Mouse (Mus musculus) embryonic facial prominence, embryonic 15.5 days (tissue): ENCODE data around the gene Fstl1. TPM values are rescaled to one million over a fixed set of nuclear protein-coding genes. Genes with fewer than 3 reads are reported as not detected.
A peak's percentile ranks its signal among the peaks of the same experiment; 100 is the strongest.

Source experiments
- ATAC-seq: fragments of 200-750 bp; cut with Nextera tagmentation; 2 replicates; pipeline ENCODE4 v1.8.0; 2017; ENCODE audit warnings: low read depth, moderate TSS enrichment; ENCODE audit not compliant: insufficient number of reproducible peaks, low FRiP score, low TSS enrichment
- H3K27ac ChIP-seq: fragments of 300-500 bp; sonication (generic); replicated peaks from 2 replicates; pipeline ENCODE4 v1.5.1; 2015; ENCODE audit warnings: mild to moderate bottlenecking, inconsistent platforms
- H3K27me3 ChIP-seq: fragments of 300-500 bp; sonication (generic); 2 replicates; pipeline ENCODE4 v1.6.1; 2015; ENCODE audit warnings: inconsistent platforms
- H3K36me3 ChIP-seq: fragments of 300-500 bp; sonication (generic); 2 replicates; pipeline ENCODE4 v1.6.1; 2015; ENCODE audit warnings: mild to moderate bottlenecking, inconsistent platforms
- H3K4me1 ChIP-seq: fragments of 300-500 bp; sonication (generic); 2 replicates; pipeline ENCODE4 v1.6.1; 2015; ENCODE audit warnings: inconsistent platforms
- H3K4me2 ChIP-seq: fragments of 300-500 bp; sonication (generic); replicated peaks from 2 replicates; pipeline ENCODE4 v1.6.1; 2015; ENCODE audit warnings: mild to moderate bottlenecking, inconsistent platforms
- H3K4me3 ChIP-seq: fragments of 300-500 bp; sonication (generic); replicated peaks from 2 replicates; pipeline ENCODE4 v1.5.1; 2015; ENCODE audit warnings: mild to moderate bottlenecking, inconsistent platforms
- H3K9ac ChIP-seq: fragments of 300-500 bp; sonication (generic); 2 replicates; pipeline ENCODE4 v1.6.1; 2015; ENCODE audit warnings: inconsistent platforms
- H3K9me3 ChIP-seq: fragments of 300-500 bp; sonication (generic); replicated peaks from 2 replicates; pipeline ENCODE4 v1.6.1; 2016; ENCODE audit warnings: inconsistent platforms
- WGBS: fragments of 180-500 bp; shearing (Covaris S2); methylation state at CpG from one replicate; pipeline ENCODE4 v1.1.7; 2015; 5-methylcytosine and 5-hydroxymethylcytosine counted together
- polyA plus RNA-seq: library from polyadenylated mRNA; unstranded; fragments of >200 nt; fragmentation: Nextera tagmentation; extraction: Ambion mirVana; gene quantifications from 2 replicates; pipeline ENCODE4 v1.2.1, GENCODE M21; 2015

Fstl1 gene
- polyA plus RNA-seq, 1 experiment from 2014 or later = 741 TPM

DNA sequence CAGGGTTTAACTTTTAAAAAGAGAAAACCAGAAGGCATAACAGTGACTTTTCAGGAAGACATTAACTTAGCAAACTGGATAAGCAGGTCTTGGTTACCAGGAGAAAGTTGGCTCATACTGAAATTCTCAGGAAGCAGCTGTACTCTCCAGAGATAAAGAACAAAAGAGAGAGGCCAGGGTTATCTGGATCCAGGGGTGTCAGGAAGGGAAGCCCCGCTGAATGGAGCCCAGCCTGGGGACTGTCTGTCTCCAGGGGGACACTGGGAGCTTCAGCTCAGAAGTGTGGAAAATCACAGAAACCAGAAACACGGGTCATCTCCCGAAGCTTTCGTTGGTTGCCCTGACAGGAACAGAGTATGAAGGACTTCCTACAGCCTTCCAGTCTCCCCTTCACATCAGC is 22.2 kb upstream of the Fstl1 start:
- H3K9me3 ChIP-seq = no peaks in the 10 kb centered on the region
- H3K9ac ChIP-seq = no peak overlapping the region
- no peak for ATAC-seq
- H3K36me3 ChIP-seq = no peaks in the 10 kb centered on the region
- H3K4me2 ChIP-seq = no peak overlapping the region
- no peak overlapping the region for H3K4me3 ChIP-seq
- H3K27ac ChIP-seq = peak overlapping the region; percentile 48; the same call in 1 of the 2 replicates
- 49% methylated on average over 4 of the region's 4 CpGs for WGBS
- H3K27me3 ChIP-seq = no peaks in the 10 kb centered on the region
- peaks cover 11% of the 10 kb centered on the region; the same call in 1 of the 2 replicates for H3K4me1 ChIP-seq

DNA sequence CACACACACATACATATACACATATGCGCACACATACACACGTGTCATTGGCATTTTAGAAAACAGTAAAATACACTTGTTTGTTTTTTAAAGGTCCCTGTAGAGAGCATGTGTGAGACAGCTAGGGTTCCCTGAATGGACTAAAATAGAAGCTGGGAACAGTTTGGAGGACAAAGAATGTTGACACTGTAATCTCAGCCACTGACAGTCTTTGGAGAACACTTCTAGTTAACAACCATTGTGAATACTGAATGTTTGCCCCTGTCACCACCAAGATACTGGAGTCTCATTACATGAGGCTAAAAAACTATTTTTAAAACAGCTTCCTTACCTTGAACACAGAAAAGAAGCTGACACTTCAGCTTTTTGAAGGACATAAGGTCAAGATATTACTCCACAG is 19.4 kb upstream of the Fstl1 start:
- H3K4me3 ChIP-seq = no peak overlapping the region
- H3K9me3 ChIP-seq = no peaks in the 10 kb centered on the region
- 80% methylated on average over 2 of the region's 2 CpGs for WGBS
- H3K27ac ChIP-seq = no peak overlapping the region
- H3K4me1 ChIP-seq = peaks cover 11% of the 10 kb centered on the region; the same call in 1 of the 2 replicates
- no peak overlapping the region for H3K9ac ChIP-seq
- no peak overlapping the region for H3K4me2 ChIP-seq
- no peaks in the 10 kb centered on the region for H3K27me3 ChIP-seq
- H3K36me3 ChIP-seq = no peaks in the 10 kb centered on the region
- no peak for ATAC-seq

DNA sequence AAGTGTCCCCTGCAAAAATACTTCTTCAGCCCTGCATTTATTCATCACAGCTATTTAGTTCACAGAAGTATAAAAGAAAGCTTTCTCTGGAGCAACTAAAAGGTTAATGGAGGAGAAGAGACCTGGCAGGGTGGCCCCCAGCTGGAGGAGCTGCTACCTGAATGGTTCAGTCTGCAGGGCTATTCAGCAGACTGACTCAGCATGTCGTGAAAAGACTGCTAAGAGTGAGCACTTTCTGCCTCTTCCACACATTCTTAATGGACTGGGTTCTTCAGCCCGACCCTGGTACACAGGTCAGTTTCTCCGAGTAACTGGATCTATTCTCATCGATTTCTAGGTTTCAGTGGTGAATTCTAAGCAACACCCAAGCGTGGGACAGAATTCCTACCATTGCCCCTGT is 12.9 kb upstream of the Fstl1 start:
- Histone ChIP-seq H3K9me3 (no peaks in the 10 kb centered on the region), H3K36me3 (no peaks in the 10 kb centered on the region), H3K27ac (no peak overlapping the region), H3K27me3 (no peaks in the 10 kb centered on the region), H3K4me1 (no peaks in the 10 kb centered on the region), H3K9ac (no peak overlapping the region), H3K4me3 (no peak overlapping the region), H3K4me2 (no peak overlapping the region)
- ATAC-seq = no peak
- WGBS = 35% methylated on average over 5 of the region's 5 CpGs

DNA sequence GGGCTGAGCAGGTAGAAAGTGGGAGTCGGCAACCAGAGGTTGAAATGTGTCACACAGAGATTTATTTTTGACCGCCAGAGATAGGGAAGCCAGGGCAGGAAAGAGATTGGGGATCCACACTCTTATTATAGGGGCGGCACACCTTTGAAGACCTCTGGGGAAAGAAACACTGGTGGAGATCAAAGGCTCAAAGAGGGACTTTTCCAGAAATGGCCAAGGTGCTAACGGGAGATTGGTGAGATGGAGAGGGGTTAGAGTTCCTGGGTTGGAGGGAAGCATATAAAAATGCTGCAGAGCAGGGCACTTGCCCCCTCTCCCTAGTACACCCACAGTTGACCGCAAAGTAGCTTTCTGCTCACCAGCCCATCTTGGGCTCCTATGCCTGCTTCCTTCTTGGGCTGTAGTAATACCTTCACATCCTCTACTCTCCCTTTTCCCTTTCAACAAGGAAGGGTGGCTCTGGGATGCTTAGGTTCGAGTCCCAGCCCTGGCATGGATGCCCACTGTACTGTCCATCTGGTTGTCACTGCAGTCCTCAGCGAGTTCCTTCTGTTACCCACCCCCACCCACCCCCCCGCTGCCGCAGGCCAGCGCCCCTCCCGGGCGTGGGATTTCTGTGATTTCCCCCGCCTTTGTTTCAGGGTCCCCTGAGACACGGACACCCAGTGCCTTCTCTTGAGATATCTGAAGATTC is 360 bp upstream of the Fstl1 start:
- H3K9me3 ChIP-seq = no peaks in the 10 kb centered on the region
- WGBS = 31% methylated on average over 14 of the region's 14 CpGs

DNA sequence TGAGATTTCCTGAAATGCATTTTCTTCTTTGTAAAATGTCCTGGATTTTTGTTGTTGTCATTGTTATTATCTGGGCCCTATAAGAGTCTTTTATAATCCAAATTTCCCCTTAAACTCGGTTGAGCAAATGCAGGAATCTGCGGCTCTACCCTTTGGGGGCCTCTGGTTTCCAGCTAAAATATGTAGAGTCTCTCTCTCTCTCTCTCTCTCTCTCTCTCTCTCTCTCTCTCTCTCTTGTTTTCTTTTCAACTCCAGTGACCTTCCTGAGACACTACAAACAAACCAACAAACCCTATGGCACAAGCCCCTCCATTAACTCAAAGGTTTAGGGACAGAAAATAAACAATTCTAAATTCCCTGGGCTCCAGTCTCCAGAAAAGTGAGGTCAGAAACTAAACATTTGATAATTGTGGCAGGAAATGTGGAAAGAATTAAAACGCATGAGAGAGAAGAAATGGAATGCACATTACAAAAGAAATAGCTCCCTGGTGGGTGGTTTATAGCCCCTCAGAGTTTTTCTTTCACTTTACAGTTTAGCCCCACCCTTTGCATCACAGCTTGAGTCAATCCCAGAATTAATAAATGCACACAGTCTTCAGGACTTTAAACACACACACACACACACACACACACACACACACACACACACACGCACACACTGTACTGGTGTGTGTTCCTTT is 1.3 kb downstream of the Fstl1 start:
- H3K27ac ChIP-seq = peak overlapping the region; percentile 93
- H3K4me3 ChIP-seq = peak overlapping the region; percentile 89
- 6% methylated on average over 4 of the region's 4 CpGs for WGBS
- 0 out of 2 replicates have a peak, but pooled peaks cover 11% of the 10 kb centered on the region for H3K36me3 ChIP-seq
- peak overlapping the region; percentile 37; the same call in 1 of the 2 replicates for H3K9ac ChIP-seq
- no peaks in the 10 kb centered on the region for H3K9me3 ChIP-seq
- H3K27me3 ChIP-seq = no peaks in the 10 kb centered on the region
- peak overlapping the region; percentile 63 for H3K4me2 ChIP-seq
- H3K4me1 ChIP-seq = peaks cover 26% of the 10 kb centered on the region
- peak; percentile 58; the same call in 1 of the 2 replicates for ATAC-seq

More for the DNA sequence above, 360 bp upstream of the Fstl1 start:
- Histone ChIP-seq H3K4me2 (peak overlapping the region; percentile 63), H3K27me3 (no peaks in the 10 kb centered on the region), H3K36me3 (0 out of 2 replicates have a peak, but pooled peaks cover 6% of the 10 kb centered on the region), H3K9ac (peak overlapping the region; percentile 79; the same call in 1 of the 2 replicates), H3K27ac (peak overlapping the region; percentile 93; the same call in 1 of the 2 replicates), H3K4me3 (peak overlapping the region; percentile 89), H3K4me1 (peaks cover 23% of the 10 kb centered on the region)
- ATAC-seq = peak; percentile 2; the same call in 1 of the 2 replicates

DNA sequence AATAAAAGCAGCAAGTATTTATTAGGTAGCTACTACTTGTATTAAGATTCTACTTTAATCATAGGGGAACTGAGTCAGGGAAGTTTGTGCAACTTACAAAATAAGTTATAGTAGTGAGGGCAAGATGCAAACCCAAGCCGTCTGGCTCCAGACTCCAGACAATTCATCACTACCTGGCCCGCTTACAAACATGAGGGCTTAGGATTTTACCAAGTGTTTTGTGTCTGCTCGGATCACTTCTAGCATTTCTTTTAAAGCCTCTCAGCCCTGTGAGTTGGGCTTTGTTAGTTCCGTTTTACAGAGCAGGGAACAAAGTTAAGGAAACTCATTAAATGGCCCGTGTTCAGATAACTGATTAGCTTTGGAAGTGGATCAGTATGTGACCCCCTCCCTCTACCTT is 1.9 kb downstream of the Fstl1 start:
- peak overlapping the region; percentile 89 for H3K4me3 ChIP-seq
- WGBS = 19% methylated on average over 5 of the region's 5 CpGs
- peak overlapping the region; percentile 63 for H3K4me2 ChIP-seq
- no peaks in the 10 kb centered on the region for H3K9me3 ChIP-seq
- H3K27me3 ChIP-seq = no peaks in the 10 kb centered on the region
- ATAC-seq = no peak
- H3K4me1 ChIP-seq = peaks cover 29% of the 10 kb centered on the region
- 0 out of 2 replicates have a peak, but pooled peaks cover 14% of the 10 kb centered on the region for H3K36me3 ChIP-seq
- H3K9ac ChIP-seq = no peak overlapping the region
- peak overlapping the region; percentile 93 for H3K27ac ChIP-seq

DNA sequence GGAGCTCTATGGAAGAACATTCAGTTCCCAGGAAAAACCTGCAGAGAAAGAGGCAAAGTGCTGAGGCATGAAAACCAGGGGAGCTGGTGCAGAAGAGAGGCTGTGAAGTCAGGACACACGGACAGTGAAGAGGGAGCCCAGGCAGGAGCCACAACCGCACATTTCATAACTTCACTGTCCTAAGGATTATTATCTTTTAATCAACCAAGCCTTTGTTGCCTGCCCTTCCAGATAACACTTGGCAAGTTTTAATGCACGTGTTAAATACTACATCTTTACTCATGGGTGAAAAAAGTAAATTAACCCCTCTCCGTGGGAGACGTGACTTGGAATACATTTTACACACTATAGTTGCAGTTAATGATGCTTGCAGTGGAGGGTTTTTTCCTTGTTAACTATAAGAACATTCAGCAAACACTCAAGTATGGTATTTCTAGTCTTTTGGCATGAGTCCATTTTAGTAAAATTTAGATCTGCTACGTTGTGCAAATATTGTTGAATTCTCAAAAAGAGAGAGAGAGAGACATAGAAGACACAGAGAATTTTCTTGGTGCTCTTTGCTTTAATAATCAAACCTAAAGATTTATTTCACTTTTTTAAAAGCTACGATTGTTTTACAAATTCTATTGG is 3.1 kb downstream of the Fstl1 start:
- no peaks in the 10 kb centered on the region for H3K9me3 ChIP-seq
- WGBS = 55% methylated on average over 7 of the region's 7 CpGs

DNA sequence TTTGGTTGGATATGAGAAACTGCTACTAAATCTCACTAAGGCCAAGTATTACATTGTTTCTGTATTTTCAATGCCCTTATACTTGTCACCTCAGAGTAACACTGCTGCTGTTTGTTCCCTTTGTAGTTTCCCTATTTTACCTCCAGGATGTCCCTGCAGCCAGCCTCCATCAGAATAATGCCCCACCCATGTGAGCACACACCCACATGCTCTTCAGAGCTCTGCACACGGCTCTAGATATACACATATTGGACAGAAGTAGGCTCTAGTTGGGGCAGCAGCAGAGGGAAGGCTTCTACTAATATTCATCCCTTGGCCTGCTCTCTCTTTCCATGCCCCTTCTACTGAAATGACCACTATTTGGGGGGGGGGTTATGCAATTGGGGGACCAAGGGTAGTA is 3.7 kb downstream of the Fstl1 start:
- Histone ChIP-seq H3K4me3 (peak overlapping the region; percentile 89; the same call in 1 of the 2 replicates), H3K4me2 (peak overlapping the region; percentile 63), H3K27ac (no peak overlapping the region; the same call in 1 of the 2 replicates), H3K4me1 (peaks cover 40% of the 10 kb centered on the region), H3K36me3 (0 out of 2 replicates have a peak, but pooled peaks cover 25% of the 10 kb centered on the region), H3K9me3 (no peaks in the 10 kb centered on the region), H3K9ac (no peak overlapping the region), H3K27me3 (no peaks in the 10 kb centered on the region)
- ATAC-seq = no peak
- 30% methylated on average over 1 of the region's 1 CpGs for WGBS

More for the DNA sequence above, 3.1 kb downstream of the Fstl1 start:
- peak overlapping the region; percentile 66; the same call in 1 of the 2 replicates for H3K27ac ChIP-seq
- H3K4me2 ChIP-seq = peak overlapping the region; percentile 63
- no peaks in the 10 kb centered on the region for H3K27me3 ChIP-seq
- 0 out of 2 replicates have a peak overlapping the region, but pooled peaks have one; percentile 12 for H3K9ac ChIP-seq
- H3K4me3 ChIP-seq = peak overlapping the region; percentile 89
- 0 out of 2 replicates have a peak, but pooled peaks cover 20% of the 10 kb centered on the region for H3K36me3 ChIP-seq
- no peak for ATAC-seq
- H3K4me1 ChIP-seq = peaks cover 34% of the 10 kb centered on the region

DNA sequence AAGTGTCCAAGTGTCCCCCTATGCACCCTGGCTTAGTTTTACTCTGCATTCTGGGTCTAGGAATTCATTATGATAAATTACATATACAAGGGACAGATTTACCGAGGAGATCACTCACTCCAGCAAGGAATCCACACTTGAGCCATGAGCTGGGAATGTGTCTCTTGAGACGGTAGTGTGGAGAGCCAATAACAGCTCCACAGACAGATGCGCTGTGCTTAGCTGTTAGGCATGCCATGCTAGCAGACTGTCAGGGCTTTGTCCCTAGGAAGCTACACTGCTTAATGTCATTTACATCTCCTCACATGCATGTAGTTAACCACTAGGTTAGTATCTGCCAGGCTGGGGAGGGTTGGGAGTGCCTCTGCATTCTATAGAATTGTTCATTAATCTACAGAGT is 4.2 kb downstream of the Fstl1 start:
- no peak overlapping the region for H3K9ac ChIP-seq
- peaks cover 28% of the 10 kb centered on the region; the same call in 1 of the 2 replicates for H3K36me3 ChIP-seq
- H3K4me1 ChIP-seq = peaks cover 45% of the 10 kb centered on the region
- no peaks in the 10 kb centered on the region for H3K9me3 ChIP-seq
- H3K27me3 ChIP-seq = no peaks in the 10 kb centered on the region
- H3K27ac ChIP-seq = 0 out of 2 replicates have a peak overlapping the region, but pooled peaks have one; percentile 8
- ATAC-seq = no peak
- H3K4me2 ChIP-seq = peak overlapping the region; percentile 63
- WGBS = 66% methylated on average over 3 of the region's 3 CpGs
- no peak overlapping the region for H3K4me3 ChIP-seq

DNA sequence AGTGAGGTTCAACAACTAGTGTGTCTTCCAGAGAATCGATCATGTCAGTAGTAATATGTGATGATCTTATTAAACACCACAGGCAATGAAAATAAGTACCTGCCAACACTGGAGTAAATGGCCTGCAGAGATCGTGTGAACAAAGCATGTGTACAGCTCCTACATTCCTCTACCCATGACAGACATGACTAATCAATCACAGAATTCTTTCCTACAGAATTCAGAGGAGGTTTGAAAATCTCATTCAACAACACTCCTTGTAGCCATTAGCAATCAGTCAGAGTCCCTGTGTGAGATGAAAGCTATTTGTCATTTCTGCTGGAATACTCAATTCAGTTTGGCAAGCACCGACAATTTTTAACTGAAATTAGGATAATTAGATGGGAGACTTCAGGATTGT is 7.9 kb downstream of the Fstl1 start:
- 55% methylated on average over 3 of the region's 3 CpGs for WGBS
- H3K27me3 ChIP-seq = no peaks in the 10 kb centered on the region
- no peak overlapping the region for H3K4me3 ChIP-seq
- H3K4me1 ChIP-seq = peaks cover 72% of the 10 kb centered on the region
- H3K9ac ChIP-seq = no peak overlapping the region
- peaks cover 40% of the 10 kb centered on the region; the same call in 1 of the 2 replicates for H3K36me3 ChIP-seq
- no peak for ATAC-seq
- H3K9me3 ChIP-seq = no peaks in the 10 kb centered on the region
- no peak overlapping the region for H3K4me2 ChIP-seq
- H3K27ac ChIP-seq = no peak overlapping the region; the same call in 1 of the 2 replicates
